Mouse (Mus musculus) brain, embryonic 14.5 days (tissue): ENCODE results near the gene Parp2.

ENCODE experiments used
- CTCF ChIP-seq: fragments of 200-500 bp; IDR thresholded peaks from 2 replicates; pipeline ENCODE4 v1.5.1; 2012; ENCODE audit warnings: inconsistent platforms, mild to moderate bottlenecking, moderate library complexity, borderline replicate concordance; ENCODE audit not compliant: insufficient read depth, insufficient read length; ENCODE audit errors: extremely low read depth
- POLR2A ChIP-seq: fragments of 200-500 bp; IDR thresholded peaks from 2 replicates; pipeline ENCODE4 v1.6.1; 2012; ENCODE audit warnings: mild to moderate bottlenecking, inconsistent platforms, borderline replicate concordance; ENCODE audit not compliant: poor library complexity, insufficient read depth, insufficient read length, severe bottlenecking; ENCODE audit errors: extremely low read depth

DNA sequence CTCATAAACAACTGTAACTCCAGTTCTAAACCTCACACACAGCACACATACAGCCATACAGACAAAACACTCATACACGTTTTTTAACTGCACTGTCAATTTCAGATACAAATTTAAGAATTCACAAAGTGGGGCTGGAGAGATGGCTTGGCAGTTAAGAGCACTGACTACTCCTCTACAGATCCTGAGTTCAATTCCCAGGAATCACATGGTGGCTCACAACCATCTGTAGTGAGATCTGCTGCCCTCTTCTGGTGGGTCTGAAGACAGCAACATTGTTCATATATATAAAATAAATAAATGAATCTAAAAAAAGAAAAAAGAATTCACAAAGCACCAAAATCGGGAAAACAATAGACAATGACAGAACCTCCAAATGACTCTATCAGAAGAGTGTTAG, 36.3 kb upstream of the Parp2 start:
- TF ChIP-seq POLR2A: no peak
- TF ChIP-seq CTCF: 0 out of 2 replicates have a peak, but pooled peaks have one; percentile 12
